Mouse (Mus musculus) heart, postnatal 0 days (tissue): ENCODE results near the gene Pttg1.

Source experiments
- CTCF ChIP-seq: IDR thresholded peaks from 2 replicates; pipeline ENCODE4 v1.5.1; 2016; ENCODE audit warnings: antibody characterized with exemption, control low read depth, low read depth
- EP300 ChIP-seq: IDR thresholded peaks from 2 replicates; pipeline ENCODE4 v1.6.1; 2016; ENCODE audit warnings: antibody characterized with exemption, low read depth

- no peak for TF ChIP-seq EP300
- no peak for TF ChIP-seq CTCF
Observed at GRCm38 (mm10) chr11:43470881-43471820, 45.1 kb upstream of the Pttg1 start.
